Mouse (Mus musculus) midbrain, postnatal 0 days (tissue): ENCODE measurements at regions not wholly inside any gene's neighbourhood (a gene's known extent, or its start where the extent isn't known, plus 50 kb on each side); places are given as distances from the start of the nearest gene placed in this dataset.

ENCODE experiments used
- ATAC-seq: fragments of 200-750 bp; cut with Nextera tagmentation; 2 replicates; pipeline ENCODE4 v1.8.0; 2017; ENCODE audit warnings: moderate number of reproducible peaks, mild to moderate bottlenecking, moderate TSS enrichment, moderate library complexity; ENCODE audit not compliant: low FRiP score
- DNase-seq: peaks from one replicate; pipeline ENCODE4 v3.0.0-alpha.2; 2015; ENCODE audit warnings: low spot score
- H3K27ac ChIP-seq: fragments of 300-500 bp; sonication (generic); 2 replicates; pipeline ENCODE4 v1.5.1; 2014; ENCODE audit warnings: low read depth, mild to moderate bottlenecking, low read length, mixed read lengths
- H3K27me3 ChIP-seq: fragments of 300-500 bp; sonication (generic); 2 replicates; pipeline ENCODE4 v1.6.1; 2014; ENCODE audit warnings: low read length, control low read depth, mixed read lengths; ENCODE audit not compliant: insufficient read depth
- H3K36me3 ChIP-seq: fragments of 300-500 bp; sonication (generic); 2 replicates; pipeline ENCODE4 v1.6.1; 2014; ENCODE audit warnings: low read length, control low read depth, mixed read lengths; ENCODE audit not compliant: insufficient read depth
- H3K4me1 ChIP-seq: fragments of 300-500 bp; sonication (generic); 2 replicates; pipeline ENCODE4 v1.6.1; 2014; ENCODE audit warnings: mild to moderate bottlenecking, control low read depth, antibody characterized with exemption, low read length, mixed read lengths; ENCODE audit not compliant: insufficient read depth
- H3K4me2 ChIP-seq: fragments of 300-500 bp; sonication (generic); 2 replicates; pipeline ENCODE4 v1.6.1; 2014; ENCODE audit warnings: low read depth, mild to moderate bottlenecking, low read length, mixed read lengths; ENCODE audit not compliant: poor library complexity, severe bottlenecking
- H3K4me3 ChIP-seq: fragments of 300-500 bp; sonication (generic); 2 replicates; pipeline ENCODE4 v1.5.1; 2014; ENCODE audit warnings: low read depth, mild to moderate bottlenecking, low read length, moderate library complexity
- H3K9ac ChIP-seq: fragments of 300-500 bp; sonication (generic); replicated peaks from 2 replicates; pipeline ENCODE4 v1.6.1; 2014; ENCODE audit warnings: mild to moderate bottlenecking, low read length, moderate library complexity, mixed read lengths; ENCODE audit not compliant: poor library complexity, severe bottlenecking
- H3K9me3 ChIP-seq: fragments of 300-500 bp; sonication (generic); 2 replicates; pipeline ENCODE4 v1.6.1; 2016; ENCODE audit warnings: low read length, control low read depth
- CTCF ChIP-seq: IDR thresholded peaks from 2 replicates; pipeline ENCODE4 v1.5.1; 2016; ENCODE audit warnings: antibody characterized with exemption, mild to moderate bottlenecking
- WGBS: fragments of 180-500 bp; shearing (Covaris S2); extraction: QIAGEN DNeasy Blood & Tissue Kit; methylation state at CpG from one replicate; pipeline ENCODE4 v1.1.7; 2014; 5-methylcytosine and 5-hydroxymethylcytosine counted together

- Histone ChIP-seq H3K27me3 (no peaks in the 10 kb centered on the region), H3K27ac (no peak overlapping the region), H3K4me1 (no peaks in the 10 kb centered on the region), H3K9me3 (no peaks in the 10 kb centered on the region), H3K9ac (no peak overlapping the region), H3K4me3 (no peak overlapping the region), H3K4me2 (no peak overlapping the region), H3K36me3 (no peaks in the 10 kb centered on the region)
- no peak for ATAC-seq
- DNase-seq, result no peak
- 66% methylated on average over 1 of the region's 1 CpGs for whole genome bisulfite sequencing
- TF ChIP-seq CTCF, result no peak
Observed at GRCm38 (mm10) chr4:88987103-88987502, 107.1 kb upstream of the Ifne start.

DNA sequence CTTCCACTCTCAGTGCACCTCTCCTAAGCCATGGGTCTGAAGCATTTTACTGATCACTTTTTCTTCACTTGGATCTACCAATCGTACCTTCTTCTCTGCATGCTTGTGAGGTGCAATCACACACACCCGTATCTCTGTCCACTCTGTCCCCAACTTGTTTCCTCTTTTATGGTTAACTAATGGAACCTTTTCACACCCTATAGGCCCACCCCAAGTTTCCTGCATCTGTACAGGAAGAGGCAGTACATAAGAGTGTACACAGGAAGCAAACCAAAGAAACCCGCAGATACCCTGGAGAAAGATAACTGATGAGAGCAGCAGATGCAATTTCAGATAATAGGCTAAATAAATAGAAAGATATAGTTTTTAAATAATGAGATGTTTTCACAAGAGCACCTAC lies 102.5 kb upstream of the Ifne start:
- Histone ChIP-seq H3K36me3 (no peaks in the 10 kb centered on the region), H3K9me3 (no peaks in the 10 kb centered on the region), H3K27ac (no peak overlapping the region), H3K9ac (no peak overlapping the region), H3K27me3 (no peaks in the 10 kb centered on the region), H3K4me3 (no peak overlapping the region), H3K4me1 (no peaks in the 10 kb centered on the region), H3K4me2 (no peak overlapping the region)
- WGBS, result 90% methylated on average over 3 of the region's 3 CpGs
- ATAC-seq, result no peak
- no peak for DNase-seq
- TF ChIP-seq CTCF, result no peak

- no peaks in the 10 kb centered on the region for H3K9me3 ChIP-seq
- DNase-seq, result no peak
- no peak overlapping the region for H3K27ac ChIP-seq
- no peak for ATAC-seq
- no peaks in the 10 kb centered on the region for H3K27me3 ChIP-seq
- 77% methylated on average over 3 of the region's 3 CpGs for WGBS
- no peaks in the 10 kb centered on the region for H3K36me3 ChIP-seq
- no peak overlapping the region for H3K4me2 ChIP-seq
- no peak for TF ChIP-seq CTCF
- no peak overlapping the region for H3K9ac ChIP-seq
- H3K4me3 ChIP-seq, result no peak overlapping the region
- no peaks in the 10 kb centered on the region for H3K4me1 ChIP-seq
Observed at GRCm38 (mm10) chr4:88977099-88977888, 97.3 kb upstream of the Ifne start.

GRCm38 (mm10) chr4:88974535-88974934 lies 94.5 kb upstream of the Ifne start:
- Histone ChIP-seq H3K4me3 (no peak overlapping the region), H3K27ac (no peak overlapping the region), H3K9me3 (no peaks in the 10 kb centered on the region), H3K4me2 (no peak overlapping the region), H3K9ac (no peak overlapping the region), H3K4me1 (no peaks in the 10 kb centered on the region), H3K36me3 (no peaks in the 10 kb centered on the region), H3K27me3 (no peaks in the 10 kb centered on the region)
- DNase-seq (no peak), ATAC-seq (no peak)
- TF ChIP-seq CTCF, result no peak
- 89% methylated on average over 2 of the region's 2 CpGs for WGBS

DNA sequence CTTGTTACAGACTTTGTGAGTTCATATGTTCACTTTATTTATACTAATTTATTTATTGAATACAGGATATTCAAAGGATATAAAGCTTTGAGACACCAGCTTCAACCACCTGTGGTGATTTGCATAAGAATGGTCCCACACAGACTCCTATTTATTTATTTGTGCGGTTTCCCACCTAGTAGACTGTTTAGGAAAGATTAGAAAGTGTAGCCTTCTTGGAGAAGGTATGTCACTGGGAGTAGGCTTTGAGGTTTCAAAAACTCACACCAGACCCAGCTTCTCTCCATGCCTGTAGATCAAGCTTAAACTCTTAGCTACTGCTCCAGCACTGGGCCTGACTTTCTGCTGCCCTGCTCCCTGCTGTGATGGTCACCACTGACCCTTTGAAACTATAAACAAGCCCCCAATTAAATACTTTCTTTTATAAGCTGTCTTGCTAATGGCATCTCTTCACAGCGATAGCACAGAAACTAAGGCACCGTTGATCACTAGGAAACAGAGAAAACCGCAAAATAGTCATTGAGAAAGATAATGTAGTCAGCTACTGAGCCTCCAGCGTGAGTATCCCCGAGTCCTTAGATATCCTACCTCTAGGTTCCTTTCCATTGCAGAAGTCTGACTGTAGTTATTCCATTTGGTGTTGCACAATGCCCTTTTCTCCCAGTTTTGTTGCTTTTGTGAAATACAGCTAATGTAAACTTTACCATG lies 89.3 kb upstream of the Ifne start:
- no peaks in the 10 kb centered on the region for H3K27me3 ChIP-seq
- no peaks in the 10 kb centered on the region for H3K9me3 ChIP-seq
- TF ChIP-seq CTCF, result no peak
- ATAC-seq (no peak), DNase-seq (no peak)
- no peaks in the 10 kb centered on the region for H3K4me1 ChIP-seq
- WGBS, result 59% methylated on average over 6 of the region's 6 CpGs
- H3K27ac ChIP-seq, result no peak overlapping the region
- no peak overlapping the region for H3K4me3 ChIP-seq
- no peak overlapping the region for H3K9ac ChIP-seq
- no peaks in the 10 kb centered on the region for H3K36me3 ChIP-seq
- no peak overlapping the region for H3K4me2 ChIP-seq

DNA sequence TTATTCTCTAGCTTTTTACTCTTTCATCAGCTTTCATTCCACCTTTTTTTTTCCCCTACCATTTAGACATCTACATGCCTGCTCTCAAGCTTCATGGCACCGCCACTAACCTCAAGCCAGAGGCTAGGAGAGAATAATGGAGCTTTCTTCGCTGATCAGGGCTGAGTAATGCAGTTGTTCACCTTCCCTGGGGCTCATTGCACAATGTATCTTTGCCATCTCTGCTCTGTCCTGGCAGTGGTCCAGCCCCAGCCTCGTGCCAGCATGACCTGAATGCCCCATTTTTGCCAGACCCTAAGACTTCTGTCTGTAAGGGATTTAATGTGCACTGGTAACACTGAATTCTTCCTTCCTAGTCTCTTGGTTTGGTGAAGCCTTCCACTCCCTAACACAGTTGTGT lies 79.6 kb upstream of the Ifne start:
- H3K9ac ChIP-seq, result no peak overlapping the region
- no peak for TF ChIP-seq CTCF
- no peaks in the 10 kb centered on the region for H3K27me3 ChIP-seq
- no peak for DNase-seq
- no peak overlapping the region for H3K4me3 ChIP-seq
- no peak overlapping the region for H3K4me2 ChIP-seq
- no peaks in the 10 kb centered on the region for H3K36me3 ChIP-seq
- no peak for ATAC-seq
- no peaks in the 10 kb centered on the region for H3K4me1 ChIP-seq
- no peak overlapping the region for H3K27ac ChIP-seq
- 54% methylated on average over 3 of the region's 3 CpGs for WGBS
- H3K9me3 ChIP-seq, result no peaks in the 10 kb centered on the region
